Mouse (Mus musculus) midbrain, postnatal 0 days (tissue): ENCODE measurements around the gene Fuca1. TPM values are rescaled to one million over a fixed set of nuclear protein-coding genes. Genes with fewer than 3 reads are reported as not detected.
A peak's percentile ranks its signal among the peaks of the same experiment; 100 is the strongest.

Experiments used
- ATAC-seq: fragments of 200-750 bp; cut with Nextera tagmentation; 2 replicates; pipeline ENCODE4 v1.8.0; 2017; ENCODE audit warnings: moderate number of reproducible peaks, mild to moderate bottlenecking, moderate TSS enrichment, moderate library complexity; ENCODE audit not compliant: low FRiP score
- DNase-seq: peaks from one replicate; pipeline ENCODE4 v3.0.0-alpha.2; 2015; ENCODE audit warnings: low spot score
- H3K27ac ChIP-seq: fragments of 300-500 bp; sonication (generic); 2 replicates; pipeline ENCODE4 v1.5.1; 2014; ENCODE audit warnings: low read depth, mild to moderate bottlenecking, low read length, mixed read lengths
- H3K27me3 ChIP-seq: fragments of 300-500 bp; sonication (generic); 2 replicates; pipeline ENCODE4 v1.6.1; 2014; ENCODE audit warnings: low read length, control low read depth, mixed read lengths; ENCODE audit not compliant: insufficient read depth
- H3K36me3 ChIP-seq: fragments of 300-500 bp; sonication (generic); 2 replicates; pipeline ENCODE4 v1.6.1; 2014; ENCODE audit warnings: low read length, control low read depth, mixed read lengths; ENCODE audit not compliant: insufficient read depth
- H3K4me1 ChIP-seq: fragments of 300-500 bp; sonication (generic); 2 replicates; pipeline ENCODE4 v1.6.1; 2014; ENCODE audit warnings: mild to moderate bottlenecking, control low read depth, antibody characterized with exemption, low read length, mixed read lengths; ENCODE audit not compliant: insufficient read depth
- H3K4me2 ChIP-seq: fragments of 300-500 bp; sonication (generic); 2 replicates; pipeline ENCODE4 v1.6.1; 2014; ENCODE audit warnings: low read depth, mild to moderate bottlenecking, low read length, mixed read lengths; ENCODE audit not compliant: poor library complexity, severe bottlenecking
- H3K4me3 ChIP-seq: fragments of 300-500 bp; sonication (generic); 2 replicates; pipeline ENCODE4 v1.5.1; 2014; ENCODE audit warnings: low read depth, mild to moderate bottlenecking, low read length, moderate library complexity
- H3K9ac ChIP-seq: fragments of 300-500 bp; sonication (generic); replicated peaks from 2 replicates; pipeline ENCODE4 v1.6.1; 2014; ENCODE audit warnings: mild to moderate bottlenecking, low read length, moderate library complexity, mixed read lengths; ENCODE audit not compliant: poor library complexity, severe bottlenecking
- H3K9me3 ChIP-seq: fragments of 300-500 bp; sonication (generic); 2 replicates; pipeline ENCODE4 v1.6.1; 2016; ENCODE audit warnings: low read length, control low read depth
- CTCF ChIP-seq: IDR thresholded peaks from 2 replicates; pipeline ENCODE4 v1.5.1; 2016; ENCODE audit warnings: antibody characterized with exemption, mild to moderate bottlenecking
- WGBS: fragments of 180-500 bp; shearing (Covaris S2); extraction: QIAGEN DNeasy Blood & Tissue Kit; methylation state at CpG from one replicate; pipeline ENCODE4 v1.1.7; 2014; 5-methylcytosine and 5-hydroxymethylcytosine counted together
- polyA plus RNA-seq: library from polyadenylated mRNA; unstranded; fragments of >200 nt; fragmentation: Nextera tagmentation; extraction: Ambion mirVana; gene quantifications from 2 replicates; pipeline ENCODE4 v1.2.1, GENCODE M21; 2015
- total RNA-seq: library from RNA; depleted of rRNA; stranded (reverse); fragments of >200 nt; gene quantifications from 2 replicates; pipeline ENCODE4 v1.2.3, GENCODE M21; 2014

Fuca1 gene
- total and polyA plus RNA-seq, 2 experiments from 2014 or later: 37.8 to 92.7 TPM

DNA sequence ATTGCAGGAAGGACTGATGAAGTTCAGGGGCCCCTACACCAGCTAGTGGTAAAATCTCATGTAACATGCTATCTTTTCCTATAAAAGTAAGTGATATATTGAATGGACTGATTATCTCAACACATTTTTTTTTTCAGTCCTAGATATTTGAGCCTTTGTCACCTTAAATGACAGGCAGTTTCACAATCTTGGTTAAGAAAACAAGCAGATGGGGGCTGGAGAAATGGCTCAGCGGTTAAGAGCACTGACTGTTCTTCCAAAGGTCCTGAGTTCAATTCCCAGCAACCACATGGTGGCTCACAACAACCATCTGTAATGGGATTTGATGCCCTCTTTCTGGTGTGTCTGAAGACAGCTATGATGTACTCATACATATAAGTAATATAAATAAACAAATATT, 1.7 kb downstream of the Fuca1 start:
- Histone ChIP-seq H3K4me3 (peak overlapping the region; percentile 57), H3K9ac (no peak overlapping the region), H3K9me3 (no peaks in the 10 kb centered on the region), H3K36me3 (peaks cover 9% of the 10 kb centered on the region; the same call in 1 of the 2 replicates), H3K4me1 (peaks cover 5% of the 10 kb centered on the region; the same call in 1 of the 2 replicates), H3K27me3 (no peaks in the 10 kb centered on the region), H3K27ac (no peak overlapping the region), H3K4me2 (0 out of 2 replicates have a peak overlapping the region, but pooled peaks have one; percentile 87)
- TF ChIP-seq CTCF: no peak
- no peak for DNase-seq
- WGBS: 93% methylated on average over 1 of the region's 1 CpGs
- ATAC-seq: no peak

DNA sequence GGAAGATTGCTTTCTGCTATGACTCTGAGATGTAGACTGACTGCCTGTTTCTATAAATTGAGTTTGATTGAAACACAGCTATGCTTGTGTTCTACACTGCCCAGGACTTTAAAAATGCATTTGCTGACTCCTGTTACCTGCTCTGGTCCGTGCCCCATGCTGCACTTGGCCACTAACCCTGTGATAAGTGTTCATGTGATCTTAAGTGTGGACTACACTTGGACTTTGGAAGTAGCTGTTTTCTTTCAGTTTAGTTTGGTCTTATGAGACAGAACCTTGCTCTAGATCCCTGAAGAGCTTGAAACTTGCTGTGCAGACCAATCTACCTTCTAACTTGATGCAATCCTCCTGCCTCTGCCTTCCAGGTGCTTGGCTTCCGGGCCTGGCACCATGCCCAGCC, 3.9 kb downstream of the Fuca1 start:
- no peak overlapping the region for H3K9ac ChIP-seq
- no peak overlapping the region for H3K4me2 ChIP-seq
- peaks cover 9% of the 10 kb centered on the region; the same call in 1 of the 2 replicates for H3K36me3 ChIP-seq
- no peak for DNase-seq
- no peak for ATAC-seq
- no peaks in the 10 kb centered on the region for H3K27me3 ChIP-seq
- 86% methylated on average over 2 of the region's 2 CpGs for WGBS
- TF ChIP-seq CTCF: no peak
- no peak overlapping the region for H3K4me3 ChIP-seq
- H3K9me3 ChIP-seq: no peaks in the 10 kb centered on the region
- no peak overlapping the region for H3K27ac ChIP-seq
- peaks cover 5% of the 10 kb centered on the region; the same call in 1 of the 2 replicates for H3K4me1 ChIP-seq

- TF ChIP-seq CTCF: no peak
- Histone ChIP-seq H3K27ac (no peak overlapping the region), H3K4me3 (no peak overlapping the region), H3K36me3 (peaks cover 13% of the 10 kb centered on the region; the same call in 1 of the 2 replicates), H3K27me3 (no peaks in the 10 kb centered on the region), H3K9ac (no peak overlapping the region), H3K4me1 (peaks cover 5% of the 10 kb centered on the region; the same call in 1 of the 2 replicates), H3K9me3 (no peaks in the 10 kb centered on the region), H3K4me2 (no peak overlapping the region)
- 89% methylated on average over 5 of the region's 5 CpGs for WGBS
- ATAC-seq (no peak), DNase-seq (no peak)
Observed at GRCm38 (mm10) chr4:135925341-135925740, 4.8 kb downstream of the Fuca1 start.

DNA sequence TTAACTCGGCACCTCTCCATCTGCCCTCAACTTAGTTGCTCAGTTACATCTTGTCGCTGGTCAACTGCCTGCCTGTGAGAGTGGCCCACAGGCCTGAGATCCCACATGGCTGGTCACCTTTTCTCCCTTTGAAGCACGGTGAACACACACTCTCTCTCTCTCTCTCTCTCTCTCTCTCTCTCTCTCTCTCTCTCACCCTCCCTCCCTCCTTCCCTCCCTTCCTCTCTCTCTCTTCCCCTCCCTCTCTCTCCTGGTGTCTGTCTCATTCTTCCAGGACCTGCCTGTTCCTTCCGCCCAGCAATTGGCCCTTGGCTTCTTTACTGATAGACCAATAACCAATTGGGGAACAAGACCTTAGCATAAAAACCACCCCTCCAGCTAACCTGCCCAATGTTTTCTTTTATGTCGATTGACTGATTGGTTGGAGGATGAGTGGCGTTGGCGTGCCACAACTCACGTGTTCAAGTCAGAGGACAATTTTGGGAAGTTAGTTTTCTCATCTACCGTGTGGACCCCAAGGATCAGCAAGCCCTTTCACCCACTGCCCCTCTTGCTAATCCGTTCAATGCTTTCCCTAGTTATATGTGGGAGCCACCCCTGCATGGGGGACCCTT, 5.8 kb downstream of the Fuca1 start:
- H3K9ac ChIP-seq: no peak overlapping the region
- no peak overlapping the region for H3K27ac ChIP-seq
- ATAC-seq: no peak
- H3K4me1 ChIP-seq: peaks cover 5% of the 10 kb centered on the region; the same call in 1 of the 2 replicates
- 88% methylated on average over 10 of the region's 10 CpGs for WGBS
- H3K4me2 ChIP-seq: no peak overlapping the region
- no peak for TF ChIP-seq CTCF
- peaks cover 13% of the 10 kb centered on the region; the same call in 1 of the 2 replicates for H3K36me3 ChIP-seq
- DNase-seq: no peak
- no peaks in the 10 kb centered on the region for H3K27me3 ChIP-seq
- no peaks in the 10 kb centered on the region for H3K9me3 ChIP-seq
- no peak overlapping the region for H3K4me3 ChIP-seq

GRCm38 (mm10) chr4:135926861-135927260, 6.3 kb downstream of the Fuca1 start:
- Histone ChIP-seq H3K4me3 (no peak overlapping the region), H3K27ac (no peak overlapping the region), H3K4me1 (peaks cover 2% of the 10 kb centered on the region; the same call in 1 of the 2 replicates), H3K4me2 (no peak overlapping the region), H3K27me3 (no peaks in the 10 kb centered on the region), H3K9me3 (no peaks in the 10 kb centered on the region), H3K9ac (no peak overlapping the region), H3K36me3 (peaks cover 13% of the 10 kb centered on the region; the same call in 1 of the 2 replicates)
- DNase-seq (no peak), ATAC-seq (no peak)
- 96% methylated on average over 3 of the region's 3 CpGs for WGBS
- no peak for TF ChIP-seq CTCF

DNA sequence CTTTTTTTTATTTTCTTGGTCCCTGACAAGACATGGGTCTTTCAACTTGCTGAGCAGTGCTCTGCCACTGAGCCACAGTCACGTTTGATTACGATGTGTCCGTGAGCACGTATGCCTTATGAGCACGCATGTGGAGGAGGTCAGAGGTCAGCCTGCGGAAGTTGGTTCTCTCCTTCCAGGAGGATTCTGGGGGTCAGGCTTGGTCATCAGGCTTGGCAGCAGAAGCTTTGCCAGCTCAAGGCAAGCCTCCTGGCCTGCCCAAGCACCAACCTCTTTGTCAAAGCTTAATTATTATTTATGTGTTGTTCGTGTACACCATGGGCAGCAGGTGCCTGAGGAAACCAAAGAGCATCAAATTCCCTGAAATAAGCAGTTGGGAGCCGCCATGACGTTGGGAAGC, 7.8 kb downstream of the Fuca1 start:
- no peak for ATAC-seq
- H3K36me3 ChIP-seq: peaks cover 20% of the 10 kb centered on the region; the same call in 1 of the 2 replicates
- H3K4me3 ChIP-seq: no peak overlapping the region
- no peaks in the 10 kb centered on the region for H3K27me3 ChIP-seq
- no peak overlapping the region for H3K9ac ChIP-seq
- no peaks in the 10 kb centered on the region for H3K9me3 ChIP-seq
- no peak for TF ChIP-seq CTCF
- H3K4me1 ChIP-seq: no peaks in the 10 kb centered on the region
- no peak overlapping the region for H3K4me2 ChIP-seq
- DNase-seq: no peak
- H3K27ac ChIP-seq: no peak overlapping the region
- WGBS: 82% methylated on average over 9 of the region's 9 CpGs
